7 mouse cellular contexts compared by ENCODE assay signal in genomic region chr8:108716291-108716811, GRCm38 (mm10).
DNase-seq lines count a peak whose midpoint lies in the region; ATAC-seq and TF ChIP-seq lines count a peak whose summit lies in the region.

No protein-coding gene starts in this region.

- no peak overlapping the region for H3K9ac ChIP-seq in lung, postnatal 0 days (replicated peaks; ENCODE audit: low read depth)
- peak overlapping the region; percentile 91; the same call in 1 of the 2 replicates for H3K9ac ChIP-seq in forebrain, embryonic 14.5 days (ENCODE audit: low read length)
- peak overlapping the region; percentile 98 for H3K9ac ChIP-seq in limb, embryonic 13.5 days
- H3K9ac ChIP-seq in stomach, postnatal 0 days (ENCODE audit: low read length) = no peak overlapping the region

- DNase-seq in lung, postnatal 0 days (ENCODE audit: low spot score) = no peak
- DNase-seq in lung, adult 18-20 months = no peak
- no peak for DNase-seq in forebrain, embryonic 14.5 days (ENCODE audit: low spot score)
- no peak for DNase-seq in stomach, postnatal 0 days (ENCODE audit: low spot score)
- DNase-seq in ovary, postnatal 14 days (ENCODE audit: low spot score) = no peak
- DNase-seq in cerebellum, postnatal 10 days = no peak

- H3K9me3 ChIP-seq in lung, postnatal 0 days (ENCODE audit: low read length) = no peaks in the 10 kb centered on the region
- no peaks in the 10 kb centered on the region for H3K9me3 ChIP-seq in forebrain, embryonic 14.5 days (replicated peaks; ENCODE audit: control insufficient read depth, low read length)
- H3K9me3 ChIP-seq in limb, embryonic 13.5 days = no peaks in the 10 kb centered on the region
- no peaks in the 10 kb centered on the region for H3K9me3 ChIP-seq in stomach, postnatal 0 days (ENCODE audit: control insufficient read depth, low read length)

- 0 out of 2 replicates have a peak, but pooled peaks have one; percentile 25 for TF ChIP-seq EP300 in lung, postnatal 0 days (IDR thresholded peaks at IDR 0.05)
- no peak for TF ChIP-seq EP300 in stomach, postnatal 0 days (optimal IDR thresholded peaks at IDR 0.05)

- H3K27ac ChIP-seq in lung, postnatal 0 days (ENCODE audit: low read length) = peak overlapping the region; percentile 96
- no peak overlapping the region for H3K27ac ChIP-seq in forebrain, embryonic 14.5 days (ENCODE audit: low read depth, low read length)
- H3K27ac ChIP-seq in limb, embryonic 13.5 days = peak overlapping the region; percentile 98
- peak overlapping the region; percentile 40; the same call in 1 of the 2 replicates for H3K27ac ChIP-seq in stomach, postnatal 0 days (replicated peaks)

- H3K4me3 ChIP-seq in lung, postnatal 0 days (ENCODE audit: low read depth, low read length) = peak overlapping the region; percentile 79; the same call in 1 of the 2 replicates
- peak overlapping the region; percentile 61 for H3K4me3 ChIP-seq in forebrain, embryonic 14.5 days (ENCODE audit: low read depth, low read length)
- peak overlapping the region; percentile 86 for H3K4me3 ChIP-seq in limb, embryonic 13.5 days
- no peak overlapping the region; the same call in 1 of the 2 replicates for H3K4me3 ChIP-seq in stomach, postnatal 0 days (ENCODE audit: low read depth, low read length)

- no peaks in the 10 kb centered on the region for H3K36me3 ChIP-seq in lung, postnatal 0 days (ENCODE audit: insufficient read depth, low read length)
- H3K36me3 ChIP-seq in forebrain, embryonic 14.5 days (ENCODE audit: control insufficient read depth, insufficient read depth, low read length) = no peaks in the 10 kb centered on the region
- H3K36me3 ChIP-seq in limb, embryonic 13.5 days = no peaks in the 10 kb centered on the region
- no peaks in the 10 kb centered on the region for H3K36me3 ChIP-seq in stomach, postnatal 0 days (ENCODE audit: control insufficient read depth, insufficient read depth, low read length)

- no peaks in the 10 kb centered on the region for H3K27me3 ChIP-seq in lung, postnatal 0 days (replicated peaks; ENCODE audit: insufficient read depth, low read length)
- peaks cover 16% of the 10 kb centered on the region; the same call in 1 of the 2 replicates for H3K27me3 ChIP-seq in forebrain, embryonic 14.5 days (replicated peaks; ENCODE audit: control insufficient read depth, insufficient read depth, low read length)
- H3K27me3 ChIP-seq in limb, embryonic 13.5 days = no peaks in the 10 kb centered on the region
- no peaks in the 10 kb centered on the region for H3K27me3 ChIP-seq in stomach, postnatal 0 days (ENCODE audit: control insufficient read depth, insufficient read depth, low read length)

- 36% methylated on average over 7 of the region's 7 CpGs for WGBS in lung, postnatal 0 days
- WGBS in forebrain, embryonic 14.5 days = 55% methylated on average over 7 of the region's 7 CpGs
- 12% methylated on average over 7 of the region's 7 CpGs for WGBS in limb, embryonic 13.5 days
- 28% methylated on average over 7 of the region's 7 CpGs for WGBS in stomach, postnatal 0 days

- peaks cover 35% of the 10 kb centered on the region for H3K4me1 ChIP-seq in lung, postnatal 0 days (ENCODE audit: insufficient read depth, low read depth, low read length)
- peaks cover 30% of the 10 kb centered on the region for H3K4me1 ChIP-seq in forebrain, embryonic 14.5 days (ENCODE audit: control insufficient read depth, insufficient read depth, low read length)
- peaks cover 93% of the 10 kb centered on the region for H3K4me1 ChIP-seq in limb, embryonic 13.5 days
- H3K4me1 ChIP-seq in stomach, postnatal 0 days (replicated peaks; ENCODE audit: control insufficient read depth, insufficient read depth) = peaks cover 12% of the 10 kb centered on the region

- peak overlapping the region; percentile 95 for H3K4me2 ChIP-seq in lung, postnatal 0 days (replicated peaks; ENCODE audit: low read depth, low read length)
- peak overlapping the region; percentile 98 for H3K4me2 ChIP-seq in forebrain, embryonic 14.5 days (ENCODE audit: low read length)
- peak overlapping the region; percentile 97 for H3K4me2 ChIP-seq in limb, embryonic 13.5 days (replicated peaks)
- peak overlapping the region; percentile 98 for H3K4me2 ChIP-seq in stomach, postnatal 0 days (replicated peaks; ENCODE audit: low read depth)

- no peak for ATAC-seq in lung, postnatal 0 days
- no peak for ATAC-seq in forebrain, embryonic 14.5 days
- ATAC-seq in limb, embryonic 13.5 days (ENCODE audit: low FRiP score, low read depth) = no peak
- no peak for ATAC-seq in stomach, postnatal 0 days (ENCODE audit: low FRiP score, low TSS enrichment)

- TF ChIP-seq CTCF in lung, postnatal 0 days (IDR thresholded peaks at IDR 0.05) = no peak
- TF ChIP-seq CTCF in stomach, postnatal 0 days (IDR thresholded peaks at IDR 0.05; ENCODE audit: low read depth) = no peak

Comparison
In these comparisons a context has a peak if more than half of its experiments do, and no peak if none do; other contexts are left out.
1. H3K9ac ChIP-seq: peak in forebrain, embryonic 14.5 days (single experiment) and limb, embryonic 13.5 days (single experiment); none in lung, postnatal 0 days (single experiment) and stomach, postnatal 0 days (single experiment).
2. Peak in every context shown above with its lines, with median percentiles within 50 percentile points of each other: H3K4me2 ChIP-seq.